Mouse (Mus musculus) ES-Bruce4 (cell line): ENCODE results near the gene Pitx1. TPM values are rescaled to one million over a fixed set of nuclear protein-coding genes. Genes with fewer than 3 reads are reported as not detected.

Experiments used
- H3K27ac ChIP-seq: 2 replicates; pipeline ENCODE4 v1.5.1; 2012; ENCODE audit warnings: low read length, inconsistent platforms; ENCODE audit not compliant: insufficient read depth
- H3K27me3 ChIP-seq: 2 replicates; pipeline ENCODE4 v1.6.1; 2012; ENCODE audit warnings: mild to moderate bottlenecking, low read length, inconsistent platforms; ENCODE audit not compliant: control insufficient read depth, poor library complexity, insufficient read depth, severe bottlenecking
- H3K36me3 ChIP-seq: 2 replicates; pipeline ENCODE4 v1.6.1; 2012; ENCODE audit warnings: inconsistent platforms, mild to moderate bottlenecking, low read length, moderate library complexity; ENCODE audit not compliant: control insufficient read depth, poor library complexity, insufficient read depth, severe bottlenecking
- H3K4me1 ChIP-seq: one replicate; pipeline ENCODE4 v1.8.1; 2011; ENCODE audit warnings: low read length; ENCODE audit not compliant: control insufficient read depth, insufficient read depth
- H3K4me3 ChIP-seq: 2 replicates; pipeline ENCODE4 v1.5.1; 2011; ENCODE audit warnings: low read depth, mild to moderate bottlenecking, low read length
- H3K9ac ChIP-seq: 2 replicates; pipeline ENCODE4 v1.6.1; 2012; ENCODE audit warnings: low read depth, mild to moderate bottlenecking, inconsistent platforms; ENCODE audit not compliant: poor library complexity, severe bottlenecking
- H3K9me3 ChIP-seq: replicated peaks from 2 replicates; pipeline ENCODE4 v1.6.1; 2012; ENCODE audit warnings: mild to moderate bottlenecking, low read length, inconsistent platforms; ENCODE audit not compliant: control insufficient read depth, poor library complexity, insufficient read depth, severe bottlenecking
- CTCF ChIP-seq: IDR thresholded peaks from one replicate; pipeline ENCODE4 v1.8.1; 2011; ENCODE audit warnings: low read depth, low read length
- EP300 ChIP-seq: IDR thresholded peaks from 2 replicates; pipeline ENCODE4 v1.6.1; 2011; ENCODE audit warnings: low read depth, low read length; ENCODE audit not compliant: insufficient read depth
- POLR2A ChIP-seq: IDR thresholded peaks from one replicate; pipeline ENCODE4 v1.8.1; 2011; ENCODE audit warnings: low read length; ENCODE audit not compliant: insufficient read depth
- polyA plus RNA-seq: library from polyadenylated mRNA; stranded (reverse); fragments of >200 nt; gene quantifications from 2 replicates; pipeline ENCODE4 v1.2.4, GENCODE M21; 2011; ENCODE audit warnings: low read depth; ENCODE audit not compliant: missing spikeins, insufficient read depth, insufficient read length

Gene Pitx1
- 0.27 and 0.33 TPM in 2 replicates for polyA plus RNA-seq

DNA sequence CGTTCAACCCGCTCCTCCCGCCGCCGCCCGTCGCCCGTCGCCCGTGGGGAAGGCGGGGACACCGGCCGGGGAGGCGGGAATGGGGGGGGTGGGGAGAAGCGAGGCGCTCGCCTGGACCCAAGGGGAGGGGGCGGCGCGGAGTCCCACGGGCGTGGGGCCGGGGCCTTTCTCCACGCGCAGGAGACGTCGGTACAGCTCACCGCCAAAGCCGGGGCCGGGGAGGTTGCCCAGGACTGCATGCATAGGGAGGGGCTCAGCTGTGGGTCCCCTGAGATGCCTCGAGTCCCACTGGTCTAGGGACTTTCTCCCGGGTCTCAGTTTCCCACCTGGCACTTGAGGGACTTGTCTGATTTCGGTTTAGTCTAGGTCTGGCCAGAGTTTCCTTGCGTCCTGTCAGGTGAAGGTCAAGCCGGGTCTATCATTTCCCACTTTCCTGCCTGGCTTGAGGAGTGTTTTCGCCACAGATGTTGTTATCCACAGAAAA lies at the start of gene Pitx1:
Gene Pitx1 (minus strand): TSS at position 51 of the 484 bp plus-strand sequence.
- H3K4me1 ChIP-seq = no peaks in the 10 kb centered on the region
- peaks cover 49% of the 10 kb centered on the region for H3K27me3 ChIP-seq
- no peak within 1 kb of the TSS for H3K9ac ChIP-seq
- TF ChIP-seq EP300 (no peak), CTCF (no peak), POLR2A (no peak)
- H3K9me3 ChIP-seq = no peaks in the 10 kb centered on the region
- no peak within 1 kb of the TSS for H3K27ac ChIP-seq
- H3K36me3 ChIP-seq = no peaks in the 10 kb centered on the region
- peak within 1 kb of the TSS; percentile 35 for H3K4me3 ChIP-seq

DNA sequence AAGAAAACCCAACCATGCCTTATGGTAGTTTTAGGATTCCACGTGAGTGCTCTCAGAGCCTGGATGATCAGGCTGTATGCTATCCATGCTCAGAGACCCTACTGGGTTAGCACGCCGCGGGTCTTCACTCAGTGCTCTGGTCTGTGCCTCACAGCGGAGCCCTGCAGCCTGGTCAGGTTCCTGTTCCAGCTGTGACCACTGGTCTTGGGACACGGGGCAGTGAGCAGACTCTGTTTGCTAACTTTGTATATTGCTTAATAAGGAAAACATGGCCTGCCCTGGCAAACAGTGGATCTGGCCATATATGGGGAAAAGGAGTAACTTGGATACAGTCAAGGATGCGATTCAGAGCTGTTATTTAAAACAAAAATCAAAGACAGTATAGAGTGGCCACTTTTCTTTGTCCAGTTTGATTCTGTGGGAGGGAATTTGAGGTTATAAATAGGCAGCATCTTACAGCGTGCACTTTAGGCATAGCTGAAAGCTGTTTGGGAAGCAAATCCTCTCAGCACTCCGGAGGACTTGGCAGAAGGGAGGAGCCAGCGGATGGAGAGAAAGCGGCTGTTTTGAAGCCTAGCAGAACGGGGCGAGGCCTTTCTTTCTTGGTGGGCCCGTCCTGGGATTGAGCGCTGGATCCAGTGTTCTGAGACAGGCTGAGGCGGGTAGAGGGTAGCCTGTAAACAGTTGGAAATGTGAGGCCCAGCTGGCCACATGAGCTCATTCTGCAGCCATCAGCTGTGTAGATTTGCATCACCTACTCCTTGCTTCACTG lies 45.6 kb upstream of the Pitx1 start:
- no peak overlapping the region for H3K4me3 ChIP-seq
- no peak overlapping the region for H3K27ac ChIP-seq
- no peaks in the 10 kb centered on the region for H3K36me3 ChIP-seq
- no peak for TF ChIP-seq EP300
- TF ChIP-seq CTCF = no peak
- no peak for TF ChIP-seq POLR2A
- no peaks in the 10 kb centered on the region for H3K9me3 ChIP-seq
- H3K4me1 ChIP-seq = no peaks in the 10 kb centered on the region
- no peaks in the 10 kb centered on the region for H3K27me3 ChIP-seq
- no peak overlapping the region for H3K9ac ChIP-seq

DNA sequence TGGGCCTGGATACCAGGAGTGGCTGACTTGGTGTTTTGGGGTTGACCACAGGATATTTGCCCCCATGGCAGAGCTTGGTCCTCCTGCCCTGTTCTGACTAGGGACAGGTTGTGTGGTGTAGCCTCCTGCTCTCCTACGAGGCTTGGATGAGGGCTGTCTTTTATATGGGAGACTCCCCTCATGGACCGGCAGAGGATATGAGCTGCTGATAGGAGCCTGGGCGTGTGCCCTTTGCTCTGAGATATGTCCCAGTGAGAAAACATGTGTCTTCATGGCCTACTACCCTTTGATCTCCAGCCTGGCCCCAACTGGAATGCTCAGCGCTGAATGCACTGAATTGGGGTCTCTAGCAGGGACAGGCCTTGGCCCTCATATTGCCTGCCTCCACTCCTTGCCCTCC lies 42.4 kb upstream of the Pitx1 start:
- H3K9me3 ChIP-seq = no peaks in the 10 kb centered on the region
- no peaks in the 10 kb centered on the region for H3K36me3 ChIP-seq
- no peak overlapping the region for H3K4me3 ChIP-seq
- H3K9ac ChIP-seq = no peak overlapping the region
- H3K27me3 ChIP-seq = no peaks in the 10 kb centered on the region
- H3K4me1 ChIP-seq = no peaks in the 10 kb centered on the region
- TF ChIP-seq EP300 = no peak
- no peak for TF ChIP-seq CTCF
- TF ChIP-seq POLR2A = no peak
- no peak overlapping the region for H3K27ac ChIP-seq

DNA sequence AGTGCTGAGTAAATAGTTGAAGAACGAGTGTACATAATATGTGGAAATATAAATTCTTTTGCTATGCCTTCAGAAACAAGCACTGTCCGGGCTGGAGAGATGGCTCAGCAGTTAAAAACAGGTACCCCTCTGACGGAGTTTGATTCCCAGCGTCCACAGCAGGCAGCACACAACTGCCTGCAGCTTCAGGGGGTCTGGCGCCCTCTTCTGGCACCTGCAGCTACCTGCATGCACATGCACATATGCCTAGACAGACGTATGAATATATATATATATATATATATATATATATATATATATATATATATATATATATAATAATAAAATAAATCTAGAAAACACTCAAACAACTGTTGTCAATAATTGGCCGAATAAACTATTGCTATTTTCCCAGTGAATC lies 35.4 kb upstream of the Pitx1 start:
- TF ChIP-seq EP300 = no peak
- TF ChIP-seq CTCF = peak; percentile 52
- TF ChIP-seq POLR2A = no peak
- no peak overlapping the region for H3K27ac ChIP-seq
- no peaks in the 10 kb centered on the region for H3K4me1 ChIP-seq
- no peaks in the 10 kb centered on the region for H3K36me3 ChIP-seq
- H3K4me3 ChIP-seq = no peak overlapping the region
- H3K9ac ChIP-seq = no peak overlapping the region
- H3K27me3 ChIP-seq = no peaks in the 10 kb centered on the region
- no peaks in the 10 kb centered on the region for H3K9me3 ChIP-seq

DNA sequence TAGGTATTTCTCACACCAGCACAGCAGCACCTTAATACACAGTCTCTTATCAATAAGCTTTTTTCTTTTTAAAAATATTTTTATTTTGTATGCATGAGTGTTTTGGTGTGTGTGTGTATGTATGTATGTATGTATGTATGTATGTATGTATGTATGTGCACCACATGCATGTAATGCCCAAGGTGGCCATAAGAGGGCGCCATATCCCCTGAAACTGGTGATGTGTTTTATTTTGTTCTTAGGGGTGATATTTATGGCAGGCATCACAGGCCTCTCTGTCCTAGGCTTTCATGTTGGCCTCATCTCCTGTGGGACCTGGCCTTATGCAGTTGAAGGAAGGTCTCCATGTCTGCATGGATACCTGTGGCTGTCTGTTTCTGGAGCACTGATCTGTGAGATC lies 34.0 kb upstream of the Pitx1 start:
- H3K27ac ChIP-seq = no peak overlapping the region
- TF ChIP-seq CTCF (no peak), EP300 (no peak), POLR2A (no peak)
- no peaks in the 10 kb centered on the region for H3K4me1 ChIP-seq
- no peaks in the 10 kb centered on the region for H3K27me3 ChIP-seq
- H3K4me3 ChIP-seq = no peak overlapping the region
- H3K36me3 ChIP-seq = no peaks in the 10 kb centered on the region
- no peaks in the 10 kb centered on the region for H3K9me3 ChIP-seq
- H3K9ac ChIP-seq = no peak overlapping the region

DNA sequence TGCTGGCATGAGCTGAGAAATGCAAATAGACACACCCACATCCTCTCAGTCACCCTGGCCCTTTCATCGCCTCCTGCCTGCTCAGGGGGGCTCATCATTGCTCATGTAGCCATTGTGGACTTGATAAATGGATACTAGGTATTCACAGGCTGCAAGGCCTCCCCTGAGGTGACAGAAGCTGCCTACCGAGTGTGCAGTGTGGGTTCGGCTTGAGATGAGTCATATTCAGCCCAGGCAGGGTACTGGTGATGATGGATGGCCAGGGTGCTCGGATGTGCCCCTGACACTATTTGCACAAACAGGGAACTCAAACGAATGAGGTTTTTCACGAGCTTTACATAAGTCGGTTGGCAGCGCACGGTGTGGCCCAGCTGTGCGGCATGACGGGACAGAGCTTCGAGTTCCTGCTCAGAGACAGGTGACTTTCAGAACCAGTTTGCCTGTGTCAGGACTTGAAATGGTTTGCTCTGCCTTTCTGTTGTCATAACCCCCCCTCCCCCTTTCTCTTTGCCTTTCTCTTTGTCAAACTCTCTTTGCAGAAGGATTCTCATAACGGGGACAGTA lies 31.6 kb upstream of the Pitx1 start:
- no peaks in the 10 kb centered on the region for H3K9me3 ChIP-seq
- H3K9ac ChIP-seq = no peak overlapping the region
- no peaks in the 10 kb centered on the region for H3K4me1 ChIP-seq
- no peaks in the 10 kb centered on the region for H3K27me3 ChIP-seq
- TF ChIP-seq CTCF (no peak), POLR2A (no peak), EP300 (no peak)
- H3K4me3 ChIP-seq = no peak overlapping the region
- no peak overlapping the region for H3K27ac ChIP-seq
- H3K36me3 ChIP-seq = no peaks in the 10 kb centered on the region
